Mouse (Mus musculus) cerebellum, adult 2 months (tissue): ENCODE measurements around the gene Supv3l1. TPM values are rescaled to one million over a fixed set of nuclear protein-coding genes. Genes with fewer than 3 reads are reported as not detected.

Source experiments
- DNase-seq, 2 experiments: peaks; one replicate each; pipeline ENCODE4 v3.0.0; 2021
- H3K27ac ChIP-seq: fragments of 200-500 bp; 2 replicates; pipeline ENCODE4 v1.5.1; 2012; ENCODE audit warnings: low read length, control low read depth, inconsistent platforms; ENCODE audit not compliant: insufficient read depth
- H3K27me3 ChIP-seq: fragments of 200-500 bp; 2 replicates; pipeline ENCODE4 v1.6.1; 2012; ENCODE audit warnings: inconsistent platforms, mild to moderate bottlenecking, low read length, moderate library complexity; ENCODE audit not compliant: control insufficient read depth, insufficient read depth
- H3K4me1 ChIP-seq: fragments of 200-500 bp; 2 replicates; pipeline ENCODE4 v1.6.1; 2011; ENCODE audit warnings: low read length; ENCODE audit not compliant: control insufficient read depth, insufficient read depth
- H3K4me3 ChIP-seq: fragments of 200-500 bp; replicated peaks from 2 replicates; pipeline ENCODE3; 2011; ENCODE audit warnings: mild to moderate bottlenecking, low read depth, low read length, control low read depth; ENCODE audit not compliant: insufficient read depth
- CTCF ChIP-seq: fragments of 200-500 bp; IDR thresholded peaks from 2 replicates; pipeline ENCODE4 v1.5.1; 2011; ENCODE audit warnings: low read depth, mild to moderate bottlenecking, control low read depth, low read length, moderate library complexity, borderline replicate concordance; ENCODE audit not compliant: insufficient read depth
- POLR2A ChIP-seq: fragments of 200-500 bp; IDR thresholded peaks from 2 replicates; pipeline ENCODE4 v1.6.1; 2011; ENCODE audit warnings: low read length, control low read depth, borderline replicate concordance; ENCODE audit not compliant: insufficient read depth
- WGBS: fragments of 180-500 bp; shearing (Covaris S2); methylation state at CpG from one replicate; pipeline ENCODE4 v1.1.7; 2018; 5-methylcytosine and 5-hydroxymethylcytosine counted together
- polyA plus RNA-seq: library from polyadenylated mRNA; depleted of rRNA; stranded (reverse); fragments of >200 nt; gene quantifications from 2 replicates; pipeline ENCODE4 v1.2.3, GENCODE M21; 2012

Gene Supv3l1
- polyA plus RNA-seq, 1 experiment = 37.3 TPM

GRCm38 (mm10) chr10:62421127-62421526 is 28.4 kb downstream of the Supv3l1 start:
- 53% methylated on average over 3 of the region's 3 CpGs for WGBS
- TF ChIP-seq POLR2A = no peak
- TF ChIP-seq CTCF = no peak
- DNase-seq = no peak
- Histone ChIP-seq H3K27ac (no peak overlapping the region), H3K27me3 (no peaks in the 10 kb centered on the region), H3K4me3 (no peak overlapping the region), H3K4me1 (no peaks in the 10 kb centered on the region)

- 73% methylated on average over 6 of the region's 6 CpGs for WGBS
- Histone ChIP-seq H3K27me3 (no peaks in the 10 kb centered on the region), H3K27ac (no peak overlapping the region)
These were observed 29.1 kb downstream of the Supv3l1 start for GRCm38 (mm10) chr10:62420399-62420798.

GRCm38 (mm10) chr10:62419422-62419821 is 30.1 kb downstream of the Supv3l1 start:
- no peak for TF ChIP-seq CTCF
- no peak for TF ChIP-seq POLR2A
- no peak for DNase-seq
- Histone ChIP-seq H3K4me3 (no peak overlapping the region), H3K27me3 (no peaks in the 10 kb centered on the region), H3K27ac (no peak overlapping the region), H3K4me1 (no peaks in the 10 kb centered on the region)
- 65% methylated on average over 5 of the region's 5 CpGs for WGBS

More at GRCm38 (mm10) chr10:62420399-62420798, 29.1 kb downstream of the Supv3l1 start:
- no peak for DNase-seq
- no peak for TF ChIP-seq CTCF
- no peak for TF ChIP-seq POLR2A
- Histone ChIP-seq H3K4me3 (no peak overlapping the region), H3K4me1 (no peaks in the 10 kb centered on the region)

GRCm38 (mm10) chr10:62418831-62419356 is 30.6 kb downstream of the Supv3l1 start:
- no peak overlapping the region for H3K4me3 ChIP-seq
- 45% methylated on average over 7 of the region's 7 CpGs for WGBS
- H3K4me1 ChIP-seq = no peaks in the 10 kb centered on the region
- H3K27me3 ChIP-seq = no peaks in the 10 kb centered on the region
- H3K27ac ChIP-seq = no peak overlapping the region
- peak in 1 of 2 experiments; percentile 31 for DNase-seq
- no peak for TF ChIP-seq POLR2A
- TF ChIP-seq CTCF = no peak

- Histone ChIP-seq H3K27ac (no peak overlapping the region), H3K4me1 (peaks cover 11% of the 10 kb centered on the region; the same call in 1 of the 2 replicates), H3K4me3 (no peak overlapping the region), H3K27me3 (no peaks in the 10 kb centered on the region)
- TF ChIP-seq POLR2A (no peak), CTCF (no peak)
- 54% methylated on average over 4 of the region's 4 CpGs for WGBS
- DNase-seq = no peak
These were observed 35.9 kb downstream of the Supv3l1 start for GRCm38 (mm10) chr10:62413606-62413982.

GRCm38 (mm10) chr10:62412906-62413605 is 36.5 kb downstream of the Supv3l1 start:
- Histone ChIP-seq H3K4me1 (peaks cover 11% of the 10 kb centered on the region; the same call in 1 of the 2 replicates), H3K27me3 (no peaks in the 10 kb centered on the region), H3K4me3 (no peak overlapping the region), H3K27ac (no peak overlapping the region)
- TF ChIP-seq CTCF (no peak), POLR2A (no peak)
- no peak for DNase-seq
- 50% methylated on average over 8 of the region's 8 CpGs for WGBS

- DNase-seq = peak; percentile 27 to 30
- Histone ChIP-seq H3K4me1 (peaks cover 11% of the 10 kb centered on the region; the same call in 1 of the 2 replicates), H3K4me3 (peak overlapping the region; percentile 33), H3K27me3 (no peaks in the 10 kb centered on the region), H3K27ac (no peak overlapping the region)
- TF ChIP-seq POLR2A = no peak
- TF ChIP-seq CTCF = no peak
- WGBS = 38% methylated on average over 19 of the region's 19 CpGs
These were observed 37.8 kb downstream of the Supv3l1 start for GRCm38 (mm10) chr10:62411431-62412410.
